Mouse (Mus musculus): ENCODE measurements around the gene Maml2. TPM values are rescaled to one million over a fixed set of nuclear protein-coding genes. Genes with fewer than 3 reads are reported as not detected.

Gene Maml2
- polyA plus RNA-seq, 1 experiment = 1.5 TPM

DNA sequence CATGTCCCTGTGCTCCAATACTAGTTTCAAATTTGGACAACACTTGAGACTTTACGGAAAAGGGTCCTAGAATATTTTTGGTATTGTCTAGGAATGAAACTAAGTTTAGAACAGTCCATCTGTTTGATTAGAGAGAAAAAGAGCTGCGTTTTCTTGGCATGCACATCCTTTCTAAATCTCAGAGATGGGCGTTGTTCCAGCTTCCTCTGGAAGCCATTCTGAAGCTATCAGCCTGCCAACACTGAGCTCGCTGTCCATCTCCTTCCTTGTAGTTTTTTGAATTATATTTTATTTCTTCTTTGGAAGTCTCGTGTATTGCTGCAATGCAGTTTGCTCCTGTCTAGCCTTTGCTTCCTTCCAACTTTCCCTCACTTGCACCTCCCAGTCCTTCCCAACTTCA is 396.5 kb downstream of the Maml2 start:
- Histone ChIP-seq H3ac (ENCODE audit: control insufficient read depth, insufficient read length, low read depth) (no peak overlapping the region), H3K36me3 (ENCODE audit: control insufficient read depth, insufficient read depth) (no peaks in the 10 kb centered on the region), H3K79me2 (ENCODE audit: control insufficient read depth, insufficient read depth) (no peaks in the 10 kb centered on the region), H3K27me3 (ENCODE audit: control insufficient read depth, insufficient read depth, insufficient read length) (no peaks in the 10 kb centered on the region), H3K4me3 (ENCODE audit: insufficient read depth, poor library complexity, severe bottlenecking) (no peak overlapping the region), H3K79me3 (ENCODE audit: low read depth) (no peaks in the 10 kb centered on the region)
- TF ChIP-seq USF1 (IDR thresholded peaks at IDR 0.05; ENCODE audit: low read depth) (no peak), MYOG (IDR thresholded peaks at IDR 0.05; ENCODE audit: control insufficient read depth, extremely low read depth, insufficient read length) (no peak), MAX (IDR thresholded peaks at IDR 0.05) (no peak), CTCF (IDR thresholded peaks at IDR 0.05; ENCODE audit: control insufficient read depth, insufficient read depth, insufficient read length) (no peak), CEBPB (IDR thresholded peaks at IDR 0.05; ENCODE audit: low read depth) (no peak), MYOD1 (IDR thresholded peaks at IDR 0.05; ENCODE audit: control insufficient read depth, insufficient read length, low read depth) (no peak), FOSL1 (IDR thresholded peaks at IDR 0.05; ENCODE audit: insufficient read depth, low read length, poor library complexity, severe bottlenecking) (no peak)

DNA sequence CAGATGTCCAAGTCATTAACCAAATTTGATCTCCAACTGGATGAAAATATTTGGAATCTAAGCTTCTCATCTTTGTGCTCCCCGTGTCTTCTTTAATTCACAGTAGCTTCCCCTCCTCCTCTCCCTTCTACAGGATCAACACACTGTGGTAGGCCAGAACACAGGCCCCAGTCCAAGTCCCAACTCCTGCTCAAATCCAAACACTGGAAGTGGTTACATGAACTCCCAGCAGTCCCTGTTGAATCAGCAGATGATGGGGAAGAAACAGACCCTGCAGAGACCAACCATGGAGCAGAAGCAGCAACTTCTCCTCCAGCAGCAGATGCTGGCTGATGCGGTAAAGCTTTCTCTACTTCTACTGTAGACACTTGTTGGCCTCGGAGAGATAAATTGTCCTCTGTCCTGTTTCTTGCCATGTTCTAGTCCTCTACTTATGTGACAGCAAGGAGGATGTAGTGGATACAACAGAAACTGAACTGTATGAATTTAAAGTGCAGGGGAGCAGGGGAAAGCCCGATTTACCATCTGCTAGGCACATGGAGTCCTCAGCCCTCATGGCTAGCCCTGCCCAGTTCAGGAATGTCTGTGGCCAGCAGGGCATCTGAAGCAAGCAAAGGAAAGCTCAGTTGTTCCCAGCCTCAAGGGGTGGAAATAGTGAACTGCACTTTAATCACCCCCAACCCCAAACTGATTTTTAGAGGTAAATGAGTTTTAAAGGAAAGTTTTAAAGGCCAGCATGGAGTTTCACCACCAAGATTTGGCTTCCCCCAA is 399.5 kb downstream of the Maml2 start:
- Histone ChIP-seq H3K4me3 (ENCODE audit: insufficient read depth, poor library complexity, severe bottlenecking) (no peak overlapping the region), H3K36me3 (ENCODE audit: control insufficient read depth, insufficient read depth) (no peaks in the 10 kb centered on the region), H3K79me2 (ENCODE audit: control insufficient read depth, insufficient read depth) (no peaks in the 10 kb centered on the region), H3ac (ENCODE audit: control insufficient read depth, insufficient read length, low read depth) (no peak overlapping the region), H3K79me3 (ENCODE audit: low read depth) (no peaks in the 10 kb centered on the region), H3K27me3 (ENCODE audit: control insufficient read depth, insufficient read depth, insufficient read length) (no peaks in the 10 kb centered on the region)
- no peak for TF ChIP-seq FOSL1 (IDR thresholded peaks at IDR 0.05; ENCODE audit: insufficient read depth, low read length, poor library complexity, severe bottlenecking)
- TF ChIP-seq MAX (IDR thresholded peaks at IDR 0.05) = peak; percentile 45

- Histone ChIP-seq H3K27me3 (ENCODE audit: control insufficient read depth, insufficient read depth, insufficient read length) (no peaks in the 10 kb centered on the region), H3ac (ENCODE audit: control insufficient read depth, insufficient read length, low read depth) (no peak overlapping the region), H3K36me3 (ENCODE audit: control insufficient read depth, insufficient read depth) (no peaks in the 10 kb centered on the region), H3K4me3 (ENCODE audit: insufficient read depth, poor library complexity, severe bottlenecking) (no peak overlapping the region), H3K79me2 (ENCODE audit: control insufficient read depth, insufficient read depth) (no peaks in the 10 kb centered on the region), H3K79me3 (ENCODE audit: low read depth) (no peaks in the 10 kb centered on the region)
- TF ChIP-seq USF1 (IDR thresholded peaks at IDR 0.05; ENCODE audit: low read depth) (no peak), MYOG (IDR thresholded peaks at IDR 0.05; ENCODE audit: control insufficient read depth, extremely low read depth, insufficient read length) (no peak), CEBPB (IDR thresholded peaks at IDR 0.05; ENCODE audit: low read depth) (no peak), FOSL1 (IDR thresholded peaks at IDR 0.05; ENCODE audit: insufficient read depth, low read length, poor library complexity, severe bottlenecking) (no peak), MAX (IDR thresholded peaks at IDR 0.05) (no peak), CTCF (IDR thresholded peaks at IDR 0.05; ENCODE audit: control insufficient read depth, insufficient read depth, insufficient read length) (no peak), MYOD1 (IDR thresholded peaks at IDR 0.05; ENCODE audit: control insufficient read depth, insufficient read length, low read depth) (no peak)
These were observed 400.1 kb downstream of the Maml2 start for GRCm38 (mm10) chr9:13697869-13698268.

- Histone ChIP-seq H3K36me3 (ENCODE audit: control insufficient read depth, insufficient read depth) (no peaks in the 10 kb centered on the region), H3ac (ENCODE audit: control insufficient read depth, insufficient read length, low read depth) (no peak overlapping the region), H3K79me2 (ENCODE audit: control insufficient read depth, insufficient read depth) (no peaks in the 10 kb centered on the region), H3K27me3 (ENCODE audit: control insufficient read depth, insufficient read depth, insufficient read length) (no peaks in the 10 kb centered on the region), H3K79me3 (ENCODE audit: low read depth) (no peaks in the 10 kb centered on the region), H3K4me3 (ENCODE audit: insufficient read depth, poor library complexity, severe bottlenecking) (no peak overlapping the region)
- TF ChIP-seq MYOD1 (IDR thresholded peaks at IDR 0.05; ENCODE audit: control insufficient read depth, insufficient read length, low read depth) = no peak
- TF ChIP-seq USF1 (IDR thresholded peaks at IDR 0.05; ENCODE audit: low read depth) = no peak
- no peak for TF ChIP-seq FOSL1 (IDR thresholded peaks at IDR 0.05; ENCODE audit: insufficient read depth, low read length, poor library complexity, severe bottlenecking)
- no peak for TF ChIP-seq CTCF (IDR thresholded peaks at IDR 0.05; ENCODE audit: control insufficient read depth, insufficient read depth, insufficient read length)
- no peak for TF ChIP-seq MAX (IDR thresholded peaks at IDR 0.05)
- TF ChIP-seq CEBPB (IDR thresholded peaks at IDR 0.05; ENCODE audit: low read depth) = no peak
- no peak for TF ChIP-seq MYOG (IDR thresholded peaks at IDR 0.05; ENCODE audit: control insufficient read depth, extremely low read depth, insufficient read length)
These were observed 401.5 kb downstream of the Maml2 start for GRCm38 (mm10) chr9:13699061-13699780.

DNA sequence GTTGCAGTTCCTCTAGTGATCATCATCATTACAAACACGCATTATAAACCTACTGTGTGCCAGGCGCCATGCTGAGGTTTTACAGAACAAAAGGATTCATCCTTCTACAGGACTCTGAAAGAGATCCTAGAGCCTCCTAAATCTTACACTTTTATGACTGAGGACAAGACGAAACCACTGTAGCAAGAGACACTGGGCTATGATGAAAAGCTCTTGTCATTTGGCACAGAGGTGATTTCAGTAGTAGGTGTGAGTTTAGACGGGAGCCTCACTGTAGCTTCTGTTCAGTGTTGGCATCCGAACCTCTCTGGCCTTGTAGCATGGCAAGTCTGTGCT is 402.0 kb downstream of the Maml2 start:
- Histone ChIP-seq H3K27me3 (ENCODE audit: control insufficient read depth, insufficient read depth, insufficient read length) (no peaks in the 10 kb centered on the region), H3K4me3 (ENCODE audit: insufficient read depth, poor library complexity, severe bottlenecking) (no peak overlapping the region), H3K79me2 (ENCODE audit: control insufficient read depth, insufficient read depth) (no peaks in the 10 kb centered on the region), H3K79me3 (ENCODE audit: low read depth) (no peaks in the 10 kb centered on the region), H3ac (ENCODE audit: control insufficient read depth, insufficient read length, low read depth) (no peak overlapping the region), H3K36me3 (ENCODE audit: control insufficient read depth, insufficient read depth) (no peaks in the 10 kb centered on the region)
- no peak for TF ChIP-seq CTCF (IDR thresholded peaks at IDR 0.05; ENCODE audit: control insufficient read depth, insufficient read depth, insufficient read length)
- no peak for TF ChIP-seq MYOG (IDR thresholded peaks at IDR 0.05; ENCODE audit: control insufficient read depth, extremely low read depth, insufficient read length)
- TF ChIP-seq FOSL1 (IDR thresholded peaks at IDR 0.05; ENCODE audit: insufficient read depth, low read length, poor library complexity, severe bottlenecking) = no peak
- TF ChIP-seq CEBPB (IDR thresholded peaks at IDR 0.05; ENCODE audit: low read depth) = no peak
- no peak for TF ChIP-seq USF1 (IDR thresholded peaks at IDR 0.05; ENCODE audit: low read depth)
- TF ChIP-seq MAX (IDR thresholded peaks at IDR 0.05) = no peak
- no peak for TF ChIP-seq MYOD1 (IDR thresholded peaks at IDR 0.05; ENCODE audit: control insufficient read depth, insufficient read length, low read depth)

All from C2C12 (cell line).